Mouse (Mus musculus) brain, embryonic 14.5 days (tissue): ENCODE data around the gene Fez2.

Experiments
- CTCF ChIP-seq: fragments of 200-500 bp; IDR thresholded peaks from 2 replicates; pipeline ENCODE4 v1.5.1; 2012; ENCODE audit warnings: inconsistent platforms, mild to moderate bottlenecking, moderate library complexity, borderline replicate concordance; ENCODE audit not compliant: insufficient read depth, insufficient read length; ENCODE audit errors: extremely low read depth
- POLR2A ChIP-seq: fragments of 200-500 bp; IDR thresholded peaks from 2 replicates; pipeline ENCODE4 v1.6.1; 2012; ENCODE audit warnings: mild to moderate bottlenecking, inconsistent platforms, borderline replicate concordance; ENCODE audit not compliant: poor library complexity, insufficient read depth, insufficient read length, severe bottlenecking; ENCODE audit errors: extremely low read depth

- TF ChIP-seq POLR2A, result no peak
- TF ChIP-seq CTCF, result no peak
Measured at GRCm38 (mm10) chr17:78392401-78393087, 25.4 kb downstream of the Fez2 start.
